In the genomic region with DNA sequence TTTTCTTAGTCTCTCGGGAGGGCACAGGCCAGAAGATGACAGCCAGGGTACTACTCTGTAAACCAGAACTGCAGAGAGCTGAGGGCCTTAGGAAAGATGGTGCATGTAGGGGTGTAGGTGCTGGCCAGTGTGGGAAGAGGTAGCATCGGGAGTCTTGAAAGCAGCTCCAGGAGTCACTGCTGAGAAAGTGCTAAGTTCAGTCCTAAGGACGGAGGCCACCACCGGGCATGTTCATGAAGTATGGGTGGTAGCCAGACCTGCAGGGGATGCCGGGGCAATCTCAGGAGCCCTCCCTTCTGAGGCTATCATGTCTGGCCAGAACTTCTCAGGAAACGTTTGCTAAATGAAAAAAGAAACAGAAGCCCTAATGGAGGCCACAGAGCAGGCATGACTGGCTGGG, we compare ENCODE assay signal across 9 mouse cellular contexts. TPM values are rescaled to one million over a fixed set of nuclear protein-coding genes. Genes with fewer than 3 reads are reported as not detected.
DNase-seq lines count a peak whose midpoint lies in the region; ATAC-seq and TF ChIP-seq lines count a peak whose summit lies in the region.
"Had no signal": no experiment of that assay in that cellular context is flagged by ENCODE, and none has a peak within 500 bp of the region (broad histone marks: within the 10 kb centered on the region; RNA-seq: fewer than 3 reads in every experiment).

No protein-coding gene starts in this region.

- H3K27ac ChIP-seq in heart, embryonic 13.5 days (replicated peaks): peak overlapping the region; percentile 58
- 0 out of 2 replicates have a peak overlapping the region, but pooled peaks have one; percentile 6 for H3K27ac ChIP-seq in midbrain, embryonic 10.5 days (replicated peaks)
- H3K27ac ChIP-seq in midbrain, embryonic 11.5 days (ENCODE audit: low read depth, low read length): no peak overlapping the region
- H3K27ac ChIP-seq in intestine, postnatal 0 days (ENCODE audit: low read depth, low read length): no peak overlapping the region; the same call in 1 of the 2 replicates
- 0 out of 2 replicates have a peak overlapping the region, but pooled peaks have one; percentile 17 for H3K27ac ChIP-seq in stomach, embryonic 15.5 days

- peak overlapping the region; percentile 10; the same call in 1 of the 2 replicates for H3K4me3 ChIP-seq in heart, embryonic 13.5 days
- H3K4me3 ChIP-seq in midbrain, embryonic 10.5 days: peak overlapping the region; percentile 21
- no peak overlapping the region for H3K4me3 ChIP-seq in midbrain, embryonic 11.5 days (ENCODE audit: low read depth, low read length)
- no peak overlapping the region for H3K4me3 ChIP-seq in intestine, postnatal 0 days (ENCODE audit: low read depth, low read length)
- no peak overlapping the region for H3K4me3 ChIP-seq in stomach, embryonic 15.5 days (replicated peaks)

- H3K9me3 ChIP-seq in heart, embryonic 13.5 days: no peaks in the 10 kb centered on the region
- H3K9me3 ChIP-seq in midbrain, embryonic 10.5 days (replicated peaks): no peaks in the 10 kb centered on the region
- H3K9me3 ChIP-seq in midbrain, embryonic 11.5 days (ENCODE audit: control insufficient read depth, low read length): no peaks in the 10 kb centered on the region
- H3K9me3 ChIP-seq in intestine, postnatal 0 days (ENCODE audit: control insufficient read depth): no peaks in the 10 kb centered on the region
- no peaks in the 10 kb centered on the region for H3K9me3 ChIP-seq in stomach, embryonic 15.5 days

- H3K4me1 ChIP-seq in heart, embryonic 13.5 days: peaks cover 77% of the 10 kb centered on the region
- peaks cover 63% of the 10 kb centered on the region for H3K4me1 ChIP-seq in midbrain, embryonic 10.5 days
- peaks cover 31% of the 10 kb centered on the region for H3K4me1 ChIP-seq in midbrain, embryonic 11.5 days (ENCODE audit: control insufficient read depth, insufficient read depth, low read length)
- peaks cover 12% of the 10 kb centered on the region for H3K4me1 ChIP-seq in intestine, postnatal 0 days (replicated peaks; ENCODE audit: control insufficient read depth, insufficient read depth, low read length)
- H3K4me1 ChIP-seq in stomach, embryonic 15.5 days: peaks cover 40% of the 10 kb centered on the region

- peak overlapping the region; percentile 50 for H3K9ac ChIP-seq in heart, embryonic 13.5 days
- no peak overlapping the region for H3K9ac ChIP-seq in midbrain, embryonic 11.5 days (ENCODE audit: low read length)
- no peak overlapping the region for H3K9ac ChIP-seq in intestine, postnatal 0 days (ENCODE audit: low read depth, low read length)
- H3K9ac ChIP-seq in stomach, embryonic 15.5 days: no peak overlapping the region

- TF ChIP-seq CTCF in intestine, postnatal 0 days (IDR thresholded peaks at IDR 0.05; ENCODE audit: low read depth): no peak

- no peak for DNase-seq in heart, adult 9 months (ENCODE audit: low spot score in 2 of 2)
- DNase-seq in midbrain, embryonic 10.5 days (ENCODE audit: low spot score): no peak
- no peak for DNase-seq in midbrain, embryonic 11.5 days (ENCODE audit: low spot score, missing footprints)
- DNase-seq in embryo, embryonic 10.5 days (ENCODE audit: low spot score): no peak
- DNase-seq in embryo, embryonic 9.5 days (ENCODE audit: extremely low spot score): no peak

- 53% methylated on average over 6 of the region's 6 CpGs for WGBS in heart, embryonic 13.5 days
- 83% methylated on average over 6 of the region's 6 CpGs for WGBS in midbrain, embryonic 10.5 days
- 86% methylated on average over 6 of the region's 6 CpGs for WGBS in midbrain, embryonic 11.5 days
- WGBS in intestine, postnatal 0 days: 57% methylated on average over 6 of the region's 6 CpGs
- WGBS in stomach, embryonic 15.5 days: 64% methylated on average over 6 of the region's 6 CpGs

- H3K4me2 ChIP-seq in heart, embryonic 13.5 days: peak overlapping the region; percentile 76
- H3K4me2 ChIP-seq in midbrain, embryonic 11.5 days: no peak overlapping the region
- 0 out of 2 replicates have a peak overlapping the region, but pooled peaks have one; percentile 24 for H3K4me2 ChIP-seq in intestine, postnatal 0 days (replicated peaks; ENCODE audit: low read depth)
- peak overlapping the region; percentile 8; the same call in 1 of the 2 replicates for H3K4me2 ChIP-seq in stomach, embryonic 15.5 days
- H3K4me2 ChIP-seq: liver, embryonic 11.5 days had no signal

- H3K27me3 ChIP-seq in heart, embryonic 13.5 days (replicated peaks): no peaks in the 10 kb centered on the region
- no peaks in the 10 kb centered on the region for H3K27me3 ChIP-seq in midbrain, embryonic 10.5 days (ENCODE audit: low read depth, poor library complexity, severe bottlenecking)
- no peaks in the 10 kb centered on the region for H3K27me3 ChIP-seq in midbrain, embryonic 11.5 days (ENCODE audit: control insufficient read depth, insufficient read depth, low read length)
- H3K27me3 ChIP-seq in intestine, postnatal 0 days (replicated peaks; ENCODE audit: control insufficient read depth, insufficient read depth, low read length): no peaks in the 10 kb centered on the region
- no peaks in the 10 kb centered on the region for H3K27me3 ChIP-seq in stomach, embryonic 15.5 days (replicated peaks)

- peaks cover 36% of the 10 kb centered on the region for H3K36me3 ChIP-seq in heart, embryonic 13.5 days
- peaks cover 53% of the 10 kb centered on the region for H3K36me3 ChIP-seq in midbrain, embryonic 10.5 days
- H3K36me3 ChIP-seq in midbrain, embryonic 11.5 days (ENCODE audit: control insufficient read depth, insufficient read depth, low read length): peaks cover 18% of the 10 kb centered on the region
- H3K36me3 ChIP-seq in intestine, postnatal 0 days (ENCODE audit: control insufficient read depth, insufficient read depth): peaks cover 8% of the 10 kb centered on the region
- H3K36me3 ChIP-seq in stomach, embryonic 15.5 days: peaks cover 17% of the 10 kb centered on the region

- no peak for ATAC-seq in heart, embryonic 13.5 days (ENCODE audit: extremely low read depth, insufficient number of reproducible peaks, low FRiP score, low TSS enrichment)
- no peak for ATAC-seq in midbrain, embryonic 11.5 days (ENCODE audit: low FRiP score)
- ATAC-seq in intestine, postnatal 0 days: no peak
- ATAC-seq in stomach, embryonic 15.5 days (ENCODE audit: insufficient read depth, low FRiP score, low read depth): no peak

RNA-seq across cellular contexts. Expression of a gene that starts 3.3 kb away (rescaled TPM):
- 66.2 and 70.0 TPM in 2 replicates for polyA plus RNA-seq in heart, embryonic 13.5 days (2015; fragmentation: Nextera tagmentation; extraction: Ambion mirVana)
- 97.9 and 106 TPM in 2 replicates for polyA plus RNA-seq in midbrain, embryonic 10.5 days (2016; fragmentation: Nextera tagmentation; extraction: Ambion mirVana)
- 61.8 and 63.4 TPM in 2 replicates for polyA plus RNA-seq in midbrain, embryonic 11.5 days (2014; fragmentation: Nextera tagmentation; extraction: Ambion mirVana)
- 168 and 175 TPM in 2 replicates for polyA plus RNA-seq in intestine, postnatal 0 days (2015; fragmentation: Nextera tagmentation; extraction: Ambion mirVana)
- 96.0 and 100 TPM in 2 replicates for polyA plus RNA-seq in stomach, embryonic 15.5 days (2015; fragmentation: Nextera tagmentation; extraction: Ambion mirVana)

RNA-seq across cellular contexts. Expression of a gene that starts 8.5 kb away (rescaled TPM):
- 40.1 and 40.3 TPM in 2 replicates for polyA plus RNA-seq in heart, embryonic 13.5 days (2015; fragmentation: Nextera tagmentation; extraction: Ambion mirVana)
- 86.7 and 106 TPM in 2 replicates for polyA plus RNA-seq in midbrain, embryonic 10.5 days (2016; fragmentation: Nextera tagmentation; extraction: Ambion mirVana)
- polyA plus RNA-seq in midbrain, embryonic 11.5 days (2014; fragmentation: Nextera tagmentation; extraction: Ambion mirVana): 103 and 110 TPM in 2 replicates
- polyA plus RNA-seq in intestine, postnatal 0 days (2015; fragmentation: Nextera tagmentation; extraction: Ambion mirVana): 8.2 and 8.9 TPM in 2 replicates
- 28.8 and 30.0 TPM in 2 replicates for polyA plus RNA-seq in stomach, embryonic 15.5 days (2015; fragmentation: Nextera tagmentation; extraction: Ambion mirVana)

Comparison
In these comparisons a context has a peak if more than half of its experiments do, and no peak if none do; other contexts are left out.
1. H3K27ac ChIP-seq: peak in heart, embryonic 13.5 days (single experiment), midbrain, embryonic 10.5 days (single experiment) and stomach, embryonic 15.5 days (single experiment); none in midbrain, embryonic 11.5 days (single experiment) and intestine, postnatal 0 days (single experiment).
2. H3K4me3 ChIP-seq: peak in heart, embryonic 13.5 days (single experiment) and midbrain, embryonic 10.5 days (single experiment); none in midbrain, embryonic 11.5 days (single experiment), intestine, postnatal 0 days (single experiment) and stomach, embryonic 15.5 days (single experiment).